Mouse (Mus musculus) testis, adult 2 months (tissue): Measurements from ENCODE around the gene Rgsl1.

ENCODE experiments used
- CTCF ChIP-seq: fragments of 200-500 bp; IDR thresholded peaks from 2 replicates; pipeline ENCODE4 v1.5.1; 2012; ENCODE audit warnings: low read depth, mild to moderate bottlenecking, inconsistent platforms, low read length, moderate library complexity; ENCODE audit not compliant: control insufficient read depth, insufficient read depth, insufficient replicate concordance
- POLR2A ChIP-seq: fragments of 200-500 bp; IDR thresholded peaks from 2 replicates; pipeline ENCODE4 v1.6.1; 2012; ENCODE audit warnings: low read depth, mild to moderate bottlenecking, inconsistent platforms, low read length, moderate library complexity; ENCODE audit not compliant: control insufficient read depth

GRCm38 (mm10) chr1:153729806-153730205 is 114.1 kb downstream of the Rgsl1 start:
- TF ChIP-seq CTCF (no peak), POLR2A (no peak)
